Mouse (Mus musculus): ENCODE results near the gene Cacnb1. TPM values are rescaled to one million over a fixed set of nuclear protein-coding genes. Genes with fewer than 3 reads are reported as not detected.

Cacnb1 gene
- total and polyA plus RNA-seq, 2 experiments from 2014 or later, result 51.0 to 83.4 TPM

DNA sequence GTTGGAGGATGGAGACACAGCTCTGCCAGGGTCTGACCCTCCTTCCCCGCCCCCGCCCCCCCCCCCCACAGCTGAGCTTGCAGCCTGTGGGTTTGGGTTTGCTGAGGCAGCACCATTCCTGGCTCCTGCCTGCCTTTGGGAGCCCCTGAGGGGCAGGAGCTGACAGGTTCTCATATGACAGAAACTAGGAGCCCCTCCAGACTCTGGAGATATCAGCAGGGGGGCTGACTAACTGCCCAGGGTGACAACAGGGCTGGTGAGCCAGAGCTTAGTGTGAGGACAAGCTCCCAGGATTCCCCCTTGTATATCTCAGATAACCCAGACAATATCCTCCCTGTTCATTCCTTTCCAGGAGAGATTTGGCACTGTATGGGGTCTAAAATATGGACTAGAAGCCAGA is 28.1 kb upstream of the Cacnb1 start:
- no peak for TF ChIP-seq CTCF (IDR thresholded peaks at IDR 0.05; ENCODE audit: low read depth)
- H3K27me3 ChIP-seq (ENCODE audit: insufficient read depth, low read length), result peaks cover 12% of the 10 kb centered on the region; the same call in 1 of the 2 replicates
- H3K27ac ChIP-seq, result no peak overlapping the region
- no peak overlapping the region for H3K4me3 ChIP-seq (ENCODE audit: low read length)
- H3K9me3 ChIP-seq (ENCODE audit: low read length), result no peaks in the 10 kb centered on the region
- H3K36me3 ChIP-seq (ENCODE audit: insufficient read depth, low read length), result no peaks in the 10 kb centered on the region
- ATAC-seq (no peak), DNase-seq (ENCODE audit: low spot score) (no peak)
- no peak overlapping the region for H3K4me2 ChIP-seq (ENCODE audit: low read depth, low read length)
- peaks cover 6% of the 10 kb centered on the region; the same call in 1 of the 2 replicates for H3K4me1 ChIP-seq (ENCODE audit: insufficient read depth, low read length)
- H3K9ac ChIP-seq (replicated peaks; ENCODE audit: low read length), result no peak overlapping the region
- 17% methylated on average over 1 of the region's 2 CpGs for WGBS

DNA sequence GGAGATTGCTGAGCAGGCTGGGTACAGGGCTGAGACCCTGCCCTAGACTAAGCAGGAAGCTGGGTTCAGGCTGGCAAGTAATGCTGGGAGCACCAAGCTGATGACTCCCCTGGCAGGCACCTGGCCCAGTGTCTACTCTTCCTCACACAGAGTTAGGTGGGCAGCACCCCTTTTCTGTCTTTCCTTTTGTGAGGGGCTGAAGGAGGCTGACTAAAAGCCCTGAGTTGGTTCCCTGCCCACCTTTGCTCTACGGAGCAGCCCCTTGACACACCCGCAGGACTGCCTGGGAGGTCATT is 27.6 kb upstream of the Cacnb1 start:
- H3K9me3 ChIP-seq (ENCODE audit: low read length), result no peaks in the 10 kb centered on the region
- H3K4me2 ChIP-seq (ENCODE audit: low read depth, low read length), result no peak overlapping the region
- H3K27me3 ChIP-seq (ENCODE audit: insufficient read depth, low read length), result peaks cover 12% of the 10 kb centered on the region; the same call in 1 of the 2 replicates
- H3K4me1 ChIP-seq (ENCODE audit: insufficient read depth, low read length), result peaks cover 6% of the 10 kb centered on the region; the same call in 1 of the 2 replicates
- no peak for TF ChIP-seq CTCF (IDR thresholded peaks at IDR 0.05; ENCODE audit: low read depth)
- no peaks in the 10 kb centered on the region for H3K36me3 ChIP-seq (ENCODE audit: insufficient read depth, low read length)
- no peak overlapping the region for H3K4me3 ChIP-seq (ENCODE audit: low read length)
- no peak for ATAC-seq
- H3K9ac ChIP-seq (replicated peaks; ENCODE audit: low read length), result no peak overlapping the region
- DNase-seq (ENCODE audit: low spot score), result no peak
- WGBS, result 17% methylated on average over 2 of the region's 2 CpGs
- no peak overlapping the region for H3K27ac ChIP-seq

DNA sequence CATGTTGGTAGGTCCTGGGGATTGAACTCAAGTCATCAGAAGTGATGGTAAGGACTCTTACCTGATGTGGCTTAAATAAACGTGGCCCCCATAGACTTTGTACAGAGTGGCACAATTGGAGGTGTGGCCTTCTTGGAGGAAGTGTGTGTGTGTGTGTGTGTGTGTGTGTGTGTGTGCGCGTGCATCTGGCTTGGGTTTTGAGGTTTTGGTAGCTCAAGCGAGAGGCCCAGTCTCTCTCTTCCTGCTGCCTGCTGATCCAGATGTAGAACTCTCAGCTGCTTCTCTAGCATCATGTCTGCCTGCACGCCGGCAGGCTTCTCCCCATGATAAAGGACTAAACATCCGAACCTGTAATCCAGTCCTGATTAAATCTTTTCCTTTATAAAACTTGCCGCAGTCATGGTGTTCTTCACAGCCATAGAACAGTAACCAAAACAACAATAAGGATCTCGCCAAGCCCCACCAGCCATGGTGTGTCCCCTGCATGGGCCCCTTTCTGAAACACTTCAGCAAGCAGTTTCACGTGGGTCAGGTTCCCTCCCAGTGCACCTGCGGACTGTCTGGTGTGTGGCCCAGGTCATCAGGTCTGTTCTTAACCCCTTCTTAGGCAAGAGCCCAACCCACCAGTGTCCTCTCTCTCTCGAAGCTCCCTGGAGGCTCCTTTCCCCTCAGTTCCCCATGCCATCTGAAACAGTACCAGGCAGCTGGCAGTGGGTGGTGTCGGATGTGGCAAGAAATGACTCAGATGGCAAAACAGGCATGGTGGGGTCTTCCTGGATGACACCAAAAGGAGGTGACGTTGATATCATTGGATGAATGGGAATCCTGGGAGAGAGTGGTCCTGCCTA is 27.1 kb upstream of the Cacnb1 start:
- H3K36me3 ChIP-seq (ENCODE audit: insufficient read depth, low read length), result no peaks in the 10 kb centered on the region
- no peaks in the 10 kb centered on the region for H3K9me3 ChIP-seq (ENCODE audit: low read length)
- ATAC-seq, result no peak
- H3K4me1 ChIP-seq (ENCODE audit: insufficient read depth, low read length), result peaks cover 6% of the 10 kb centered on the region; the same call in 1 of the 2 replicates
- 77% methylated on average over 14 of the region's 14 CpGs for WGBS
- DNase-seq (ENCODE audit: low spot score), result no peak
- H3K4me3 ChIP-seq (ENCODE audit: low read length), result no peak overlapping the region
- H3K9ac ChIP-seq (replicated peaks; ENCODE audit: low read length), result no peak overlapping the region
- H3K4me2 ChIP-seq (ENCODE audit: low read depth, low read length), result no peak overlapping the region
- TF ChIP-seq CTCF (IDR thresholded peaks at IDR 0.05; ENCODE audit: low read depth), result no peak
- peaks cover 12% of the 10 kb centered on the region; the same call in 1 of the 2 replicates for H3K27me3 ChIP-seq (ENCODE audit: insufficient read depth, low read length)
- H3K27ac ChIP-seq, result no peak overlapping the region

DNA sequence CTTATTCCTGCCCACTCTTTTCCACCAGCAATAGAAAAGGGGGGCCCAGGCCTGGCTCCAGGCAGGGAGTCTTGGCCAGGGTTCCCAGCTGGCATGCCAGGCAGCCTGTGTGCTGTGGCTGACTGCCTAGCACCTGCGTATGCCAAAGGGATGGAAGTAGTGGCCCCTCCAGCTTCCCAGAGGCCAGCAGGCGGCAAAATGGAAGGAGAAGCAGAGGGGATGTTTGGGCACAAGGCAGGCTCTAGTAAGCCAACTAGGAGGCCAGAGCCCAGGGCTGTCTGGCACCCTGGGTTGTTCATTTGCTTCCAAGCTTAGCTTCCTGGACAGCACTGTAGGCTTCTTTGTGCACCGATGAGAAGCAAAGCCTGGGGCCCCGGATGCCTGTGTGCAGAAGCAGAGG is 24.9 kb upstream of the Cacnb1 start:
- Histone ChIP-seq H3K4me2 (ENCODE audit: low read depth, low read length) (no peak overlapping the region), H3K36me3 (ENCODE audit: insufficient read depth, low read length) (no peaks in the 10 kb centered on the region), H3K4me1 (ENCODE audit: insufficient read depth, low read length) (peaks cover 6% of the 10 kb centered on the region; the same call in 1 of the 2 replicates), H3K9me3 (ENCODE audit: low read length) (no peaks in the 10 kb centered on the region), H3K27ac (no peak overlapping the region), H3K9ac (replicated peaks; ENCODE audit: low read length) (no peak overlapping the region), H3K27me3 (ENCODE audit: insufficient read depth, low read length) (peaks cover 9% of the 10 kb centered on the region; the same call in 1 of the 2 replicates), H3K4me3 (ENCODE audit: low read length) (no peak overlapping the region)
- TF ChIP-seq CTCF (IDR thresholded peaks at IDR 0.05; ENCODE audit: low read depth), result no peak
- DNase-seq (ENCODE audit: low spot score), result peak; percentile 74
- WGBS, result 71% methylated on average over 4 of the region's 4 CpGs
- ATAC-seq, result peak; percentile 75; the same call in 1 of the 2 replicates

DNA sequence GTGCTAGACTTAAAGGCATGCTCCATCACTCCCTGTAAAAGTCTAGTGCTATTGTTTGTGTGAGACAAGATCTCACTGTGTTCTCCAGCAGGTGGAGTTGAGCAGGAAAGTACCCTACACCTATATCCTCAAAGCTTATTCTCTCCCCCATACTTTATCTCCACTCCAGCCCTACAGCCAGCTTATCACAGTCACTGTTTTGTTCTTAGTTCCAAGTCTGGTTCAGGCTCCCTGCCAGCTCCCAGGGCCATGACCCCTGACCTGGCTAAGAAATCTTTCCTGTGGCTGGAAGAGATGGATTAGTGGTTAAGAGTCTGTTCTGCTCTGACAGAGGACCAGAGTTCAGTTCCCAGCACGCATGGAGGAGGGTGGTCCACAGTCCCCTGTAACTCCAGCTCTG is 23.6 kb upstream of the Cacnb1 start:
- Histone ChIP-seq H3K4me1 (ENCODE audit: insufficient read depth, low read length) (no peaks in the 10 kb centered on the region), H3K4me2 (ENCODE audit: low read depth, low read length) (no peak overlapping the region), H3K36me3 (ENCODE audit: insufficient read depth, low read length) (no peaks in the 10 kb centered on the region), H3K4me3 (ENCODE audit: low read length) (no peak overlapping the region), H3K27ac (no peak overlapping the region), H3K9me3 (ENCODE audit: low read length) (no peaks in the 10 kb centered on the region), H3K27me3 (ENCODE audit: insufficient read depth, low read length) (peaks cover 3% of the 10 kb centered on the region; the same call in 1 of the 2 replicates), H3K9ac (replicated peaks; ENCODE audit: low read length) (no peak overlapping the region)
- ATAC-seq, result no peak
- no peak for DNase-seq (ENCODE audit: low spot score)
- WGBS, result 47% methylated on average over 1 of the region's 1 CpGs
- TF ChIP-seq CTCF (IDR thresholded peaks at IDR 0.05; ENCODE audit: low read depth), result peak; percentile 14; the same call in 1 of the 2 replicates

DNA sequence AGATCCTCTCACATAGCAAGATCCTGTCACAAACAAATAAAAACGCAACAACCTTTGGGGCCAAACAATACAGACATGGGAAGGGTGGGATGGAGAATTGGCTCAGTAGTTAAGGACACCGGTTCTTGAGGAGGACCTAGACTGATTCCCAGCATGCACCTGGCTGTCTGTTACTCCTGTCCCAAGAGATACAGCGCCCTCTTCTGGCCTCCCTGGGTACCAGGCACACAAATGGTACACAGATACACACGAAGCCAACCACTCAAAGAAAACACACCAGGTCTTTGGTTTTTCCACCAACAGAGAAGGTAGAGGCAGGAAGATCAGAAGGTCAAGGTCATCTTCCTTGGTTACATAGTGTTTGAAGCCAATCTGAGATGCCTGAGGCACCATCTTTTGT is 22.8 kb upstream of the Cacnb1 start:
- WGBS, result 55% methylated on average over 4 of the region's 4 CpGs
- 0 out of 2 replicates have a peak, but pooled peaks have one; percentile 15 for TF ChIP-seq CTCF (IDR thresholded peaks at IDR 0.05; ENCODE audit: low read depth)
- DNase-seq (ENCODE audit: low spot score) (no peak), ATAC-seq (no peak)
- H3K36me3 ChIP-seq (ENCODE audit: insufficient read depth, low read length), result no peaks in the 10 kb centered on the region
- H3K27ac ChIP-seq, result no peak overlapping the region
- no peaks in the 10 kb centered on the region for H3K9me3 ChIP-seq (ENCODE audit: low read length)
- no peaks in the 10 kb centered on the region for H3K4me1 ChIP-seq (ENCODE audit: insufficient read depth, low read length)
- no peak overlapping the region for H3K4me3 ChIP-seq (ENCODE audit: low read length)
- H3K4me2 ChIP-seq (ENCODE audit: low read depth, low read length), result no peak overlapping the region
- H3K27me3 ChIP-seq (ENCODE audit: insufficient read depth, low read length), result no peaks in the 10 kb centered on the region
- H3K9ac ChIP-seq (replicated peaks; ENCODE audit: low read length), result no peak overlapping the region

DNA sequence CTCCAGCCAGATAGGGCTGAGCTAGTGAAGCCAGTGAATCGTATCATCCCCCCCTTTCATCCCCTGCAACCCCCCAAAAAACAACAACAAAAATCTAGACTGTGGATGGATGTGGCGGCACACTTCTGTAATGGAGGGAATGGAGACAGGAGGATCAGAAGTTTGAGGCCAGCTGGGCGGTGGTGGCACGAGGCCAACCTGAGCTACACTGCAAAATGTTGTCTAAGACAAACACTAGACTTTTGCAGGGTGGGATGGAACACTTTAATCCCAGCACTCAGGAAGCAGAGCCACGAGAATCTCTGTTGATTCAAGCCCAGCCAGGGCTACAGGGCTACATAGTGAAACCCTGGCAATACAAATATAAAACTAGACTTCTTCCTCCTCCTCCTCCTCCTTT is 21.2 kb upstream of the Cacnb1 start:
- WGBS, result 63% methylated on average over 5 of the region's 5 CpGs
- H3K4me1 ChIP-seq (ENCODE audit: insufficient read depth, low read length), result no peaks in the 10 kb centered on the region
- H3K36me3 ChIP-seq (ENCODE audit: insufficient read depth, low read length), result no peaks in the 10 kb centered on the region
- no peak overlapping the region for H3K9ac ChIP-seq (replicated peaks; ENCODE audit: low read length)
- no peak for DNase-seq (ENCODE audit: low spot score)
- no peak for TF ChIP-seq CTCF (IDR thresholded peaks at IDR 0.05; ENCODE audit: low read depth)
- no peaks in the 10 kb centered on the region for H3K27me3 ChIP-seq (ENCODE audit: insufficient read depth, low read length)
- H3K4me2 ChIP-seq (ENCODE audit: low read depth, low read length), result no peak overlapping the region
- no peak for ATAC-seq
- H3K9me3 ChIP-seq (ENCODE audit: low read length), result no peaks in the 10 kb centered on the region
- no peak overlapping the region for H3K4me3 ChIP-seq (ENCODE audit: low read length)
- no peak overlapping the region for H3K27ac ChIP-seq
